In the genomic region with DNA sequence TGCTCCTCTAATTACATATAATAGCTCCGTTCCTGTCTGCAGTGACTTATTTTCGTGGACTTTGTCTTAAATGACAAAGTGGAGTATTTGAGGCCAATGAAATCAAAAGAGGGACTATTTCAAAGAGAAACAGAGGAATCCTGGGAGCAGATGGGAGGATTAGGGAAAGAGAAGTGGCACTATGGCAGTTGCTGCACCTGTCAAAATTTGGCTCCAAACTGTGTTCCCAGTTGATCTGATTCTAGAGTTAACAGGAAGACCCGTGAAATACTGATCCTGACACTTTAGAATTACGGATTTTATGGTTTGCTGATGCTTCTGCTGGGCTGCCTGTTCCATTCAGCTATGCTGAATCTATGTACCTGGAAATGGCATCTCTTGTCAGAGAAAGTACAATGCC, we compare ENCODE assay signal across 15 mouse cellular contexts.
"Had no signal": no experiment of that assay in that cellular context is flagged by ENCODE, and none has a peak within 500 bp of the region (broad histone marks: within the 10 kb centered on the region; RNA-seq: fewer than 3 reads in every experiment).

No protein-coding gene starts in this region.

- H3K27me3 ChIP-seq: limb, embryonic 15.5 days; liver, embryonic 12.5 days; neural tube, embryonic 13.5 days had no signal

- H3K9me3 ChIP-seq: limb, embryonic 15.5 days; liver, embryonic 12.5 days; midbrain, embryonic 10.5 days; neural tube, embryonic 13.5 days had no signal

- H3K36me3 ChIP-seq: limb, embryonic 15.5 days; liver, embryonic 12.5 days; midbrain, embryonic 10.5 days; neural tube, embryonic 13.5 days had no signal

- H3K9ac ChIP-seq: limb, embryonic 15.5 days; liver, embryonic 12.5 days; lung, embryonic 14.5 days; neural tube, embryonic 13.5 days had no signal

- H3K4me3 ChIP-seq: left cerebral cortex, adult 2 months; limb, embryonic 15.5 days; liver, embryonic 12.5 days; midbrain, embryonic 10.5 days; neural tube, embryonic 13.5 days had no signal

- H3K4me2 ChIP-seq: limb, embryonic 15.5 days; liver, embryonic 12.5 days; lung, embryonic 14.5 days; neural tube, embryonic 13.5 days had no signal

- H3K27ac ChIP-seq: left cerebral cortex, adult 2 months; limb, embryonic 15.5 days; liver, embryonic 12.5 days; midbrain, embryonic 10.5 days; neural tube, embryonic 13.5 days had no signal

- ATAC-seq: liver, embryonic 12.5 days had no signal

- DNase-seq: kidney, postnatal 25 days; lung, embryonic 14.5 days; lung, postnatal 10 days; lung, postnatal 4 days; midbrain, embryonic 14.5 days; retina, postnatal 1 day; right cerebral cortex, postnatal 4 days; spleen, adult 18-20 months; thymus, adult 18-20 months; thymus, postnatal 14 days had no signal

- H3K4me1 ChIP-seq: limb, embryonic 15.5 days; liver, embryonic 12.5 days; midbrain, embryonic 10.5 days; neural tube, embryonic 13.5 days had no signal
